Mouse (Mus musculus): Measurements from ENCODE around the gene Fam69a.

DNA sequence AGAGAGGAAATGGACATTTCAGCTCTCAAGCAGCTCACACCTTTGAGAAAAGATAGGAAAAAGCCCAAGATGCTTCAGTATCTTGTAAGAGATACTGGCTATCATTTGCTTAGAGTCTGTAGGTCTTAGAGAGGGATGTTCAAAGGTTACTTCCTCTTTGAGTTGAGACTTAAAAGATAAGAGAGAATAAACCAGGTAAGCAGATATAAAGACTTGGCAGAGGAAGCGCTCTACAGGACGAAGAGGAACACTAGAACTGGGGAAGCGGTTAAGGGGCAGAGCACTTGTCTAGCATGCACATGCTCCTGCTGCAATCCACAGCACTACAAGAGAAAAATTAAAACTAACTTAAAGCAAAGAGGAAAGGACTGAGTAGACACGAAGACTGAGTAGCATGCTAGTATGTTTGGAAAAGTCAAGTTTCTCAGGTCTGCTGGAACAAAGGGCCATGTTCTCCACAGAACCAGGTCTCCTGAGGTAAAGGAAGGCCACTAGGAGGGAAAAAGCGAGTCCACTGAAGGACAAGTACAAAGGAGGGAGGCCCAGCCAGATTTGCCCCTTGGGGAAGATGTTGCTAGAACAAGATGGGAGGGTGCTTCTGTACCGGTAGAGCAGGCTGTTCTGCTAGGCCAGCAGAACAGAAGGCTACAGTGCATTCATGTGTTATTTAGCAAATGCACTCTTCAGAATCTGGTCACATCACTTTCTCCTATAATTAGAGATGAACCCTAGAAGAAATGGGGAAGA is 8.4 kb downstream of the Fam69a start:
- TF ChIP-seq CTCF (IDR thresholded peaks at IDR 0.05; ENCODE audit: extremely low read depth, insufficient read length, insufficient replicate concordance, low read depth, low read length) (no peak), POLR2A (IDR thresholded peaks at IDR 0.05; ENCODE audit: low read depth, low read length) (no peak)

All from small intestine, adult 2 months (tissue).